Mouse (Mus musculus) liver, postnatal 0 days (tissue): Measurements from ENCODE around the gene Adam12.

ENCODE experiments used
- CTCF ChIP-seq: sonication (generic); IDR thresholded peaks from 2 replicates; pipeline ENCODE4 v1.5.1; 2016; ENCODE audit warnings: antibody characterized with exemption, low read depth
- EP300 ChIP-seq: IDR thresholded peaks from 2 replicates; pipeline ENCODE4 v1.6.1; 2016; ENCODE audit warnings: antibody characterized with exemption, low read depth, mild to moderate bottlenecking

GRCm38 (mm10) chr7:133856278-133856677 is 375.7 kb downstream of the Adam12 start:
- peak; percentile 97 for TF ChIP-seq CTCF
- no peak for TF ChIP-seq EP300
